Mouse (Mus musculus) lung, postnatal 0 days (tissue): ENCODE data around the gene Prex1.
"Not testable (repeated sequence)": the region's sequence is repeated elsewhere in the genome, so short reads cannot be mapped to it uniquely, and the experiment has no call there.

Experiments
- CTCF ChIP-seq: IDR thresholded peaks from 2 replicates; pipeline ENCODE4 v1.5.1; 2016; ENCODE audit warnings: antibody characterized with exemption, mild to moderate bottlenecking
- EP300 ChIP-seq: IDR thresholded peaks from 2 replicates; pipeline ENCODE4 v1.6.1; 2016; ENCODE audit warnings: antibody characterized with exemption, mild to moderate bottlenecking, control low read depth

DNA sequence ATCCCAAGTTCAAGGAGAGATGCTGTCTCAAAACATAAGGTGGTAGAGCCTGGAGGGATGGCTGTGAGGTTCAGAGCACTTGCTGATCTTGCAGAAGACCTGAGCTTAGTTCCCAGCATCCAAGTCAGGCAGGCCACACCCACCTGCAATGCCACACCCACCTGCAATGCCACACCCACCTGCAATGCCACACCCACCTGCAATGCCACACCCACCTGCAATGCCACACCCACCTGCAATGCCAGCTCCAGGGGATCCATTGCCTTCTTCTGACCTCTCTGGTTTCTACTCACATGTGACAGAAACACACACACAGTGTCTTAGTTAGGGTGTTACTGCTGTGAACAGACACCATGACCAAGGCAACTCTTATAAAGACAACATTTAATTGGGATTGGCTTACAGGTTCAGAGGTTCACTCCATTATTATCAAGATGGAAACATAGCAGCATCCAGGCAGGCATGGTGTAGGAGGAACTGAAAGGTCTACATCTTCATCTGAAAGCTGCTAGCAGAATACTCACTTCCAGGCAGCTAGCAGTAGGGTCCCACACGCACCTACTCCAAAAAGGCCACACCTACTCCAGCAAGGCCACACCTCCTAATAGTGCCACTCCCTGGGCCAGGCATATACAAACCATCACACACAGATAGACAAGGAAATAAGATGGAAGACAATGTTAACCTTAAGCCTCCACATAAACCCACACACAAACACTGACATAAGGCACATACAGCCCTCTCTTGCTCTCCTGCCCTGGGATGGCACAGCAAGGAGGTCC is 17.7 kb upstream of the Prex1 start:
- TF ChIP-seq CTCF, EP300: not testable (repeated sequence)
